Mouse (Mus musculus) heart, postnatal 10 days (tissue): ENCODE data around the gene Ercc2. TPM values are rescaled to one million over a fixed set of nuclear protein-coding genes. Genes with fewer than 3 reads are reported as not detected.

Source experiments
- DNase-seq, 2 experiments: peaks; one replicate each; pipeline ENCODE4 v3.0.0; 2021
- intact Hi-C: fragments of 180-260 bp; cut with DNase I; formaldehyde crosslinking; loops from one replicate; pipeline ENCODE4 v1.15.1; 2025
- total RNA-seq, 2 experiments: library from RNA; stranded (reverse); gene quantifications; 2 replicates each; pipeline ENCODE4 v1.2.3; 2021

The Ercc2 gene
- total RNA-seq, 2 experiments from 2014 or later, result 10.3 to 12.3 TPM

GRCm38 (mm10) chr7:19403731-19404296, 22.0 kb downstream of the Ercc2 start, which contains the start of gene Klc3:
Klc3 (minus strand) TSS chr7:19404104.
- intact Hi-C loops, result loop anchor here (2.0 kb wide), 1 partner anchor 215 kb away; no protein-coding TSS in a partner anchor
- DNase-seq, result no peak

DNA sequence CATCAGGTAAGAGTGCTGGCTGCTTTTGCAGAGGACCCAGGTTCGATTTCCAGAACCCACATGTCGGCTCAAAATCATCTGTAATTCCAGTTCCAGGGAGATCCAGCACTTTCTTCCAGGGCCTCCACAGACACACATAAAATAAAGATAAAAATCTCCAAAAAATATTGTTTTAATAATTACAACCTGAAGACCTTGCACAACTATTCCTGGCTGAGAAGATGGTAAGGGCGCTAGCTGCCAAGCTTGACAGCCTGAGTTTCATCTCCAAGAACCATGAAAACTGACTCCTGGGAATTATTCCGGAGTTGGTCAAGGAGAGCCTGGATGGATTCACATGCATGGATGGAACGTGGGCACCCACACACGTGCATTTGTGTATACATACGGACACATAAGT, 22.7 kb downstream of the Ercc2 start, which contains the start of gene Ckm:
Ckm (plus strand) TSS at position 301 of the 400 bp plus-strand sequence.
- intact Hi-C loops, result loop anchor here (2.0 kb wide), 1 partner anchor 214 kb away; no protein-coding TSS in a partner anchor
- DNase-seq, result no peak

- peak; percentile 83 to 93 for DNase-seq
- intact Hi-C loops, result loop anchor here (2.0 kb wide), 1 partner anchor 213 kb away; no protein-coding TSS in a partner anchor
Measured at GRCm38 (mm10) chr7:19405417-19405816, 23.6 kb downstream of the Ercc2 start.

- intact Hi-C loops, result no loop called here
- peak; percentile 56 to 66 for DNase-seq
Measured at GRCm38 (mm10) chr7:19409753-19410152, 27.9 kb downstream of the Ercc2 start.

- intact Hi-C loops, result no loop called here
Measured at GRCm38 (mm10) chr7:19410766-19411344, 29.0 kb downstream of the Ercc2 start.

DNA sequence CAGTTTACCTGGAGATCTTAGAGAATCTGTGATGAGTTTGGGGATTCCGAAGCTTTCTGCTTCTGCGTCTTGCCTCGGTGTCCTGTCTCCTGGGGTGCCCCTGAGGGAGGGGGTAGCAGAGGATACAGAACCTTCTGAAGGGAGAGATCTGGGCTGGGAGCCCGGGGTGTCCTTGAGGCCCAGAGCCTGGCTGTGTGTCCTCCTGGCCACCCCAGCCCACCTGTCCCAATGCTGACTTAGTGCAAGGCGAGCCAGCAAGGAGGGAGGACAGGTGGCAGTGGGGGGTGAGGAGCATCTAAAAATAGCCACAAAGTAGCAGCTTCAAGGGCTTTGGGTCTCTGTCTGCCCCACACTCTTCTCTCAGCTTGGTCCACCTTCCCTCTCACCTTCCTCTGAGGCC, 30.0 kb downstream of the Ercc2 start:
- intact Hi-C loops, result no loop called here
- peak in 1 of 2 experiments; percentile 50 for DNase-seq

More at GRCm38 (mm10) chr7:19410766-19411344, 29.0 kb downstream of the Ercc2 start:
- DNase-seq, result peak; percentile 90 to 93

GRCm38 (mm10) chr7:19413525-19413924, 31.7 kb downstream of the Ercc2 start:
- DNase-seq, result peak; percentile 51 to 56
- intact Hi-C loops, result no loop called here

DNA sequence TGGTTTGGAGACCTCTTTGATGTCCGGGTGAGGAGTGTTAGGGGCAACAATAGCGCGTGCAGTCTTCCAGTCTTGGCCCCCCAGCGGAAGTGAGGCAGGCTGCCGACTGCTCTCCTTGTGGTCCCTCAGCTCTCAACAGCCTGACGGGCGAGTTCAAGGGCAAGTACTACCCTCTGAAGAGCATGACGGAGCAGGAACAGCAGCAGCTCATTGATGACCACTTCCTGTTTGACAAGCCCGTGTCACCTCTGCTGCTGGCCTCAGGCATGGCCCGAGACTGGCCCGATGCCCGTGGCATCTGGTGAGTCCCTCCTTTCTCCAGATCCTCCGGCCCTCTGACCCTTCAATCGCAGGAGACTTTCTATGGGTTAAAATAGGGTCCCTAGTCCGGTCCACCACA, 34.8 kb downstream of the Ercc2 start:
- DNase-seq, result no peak
- intact Hi-C loops, result no loop called here

DNA sequence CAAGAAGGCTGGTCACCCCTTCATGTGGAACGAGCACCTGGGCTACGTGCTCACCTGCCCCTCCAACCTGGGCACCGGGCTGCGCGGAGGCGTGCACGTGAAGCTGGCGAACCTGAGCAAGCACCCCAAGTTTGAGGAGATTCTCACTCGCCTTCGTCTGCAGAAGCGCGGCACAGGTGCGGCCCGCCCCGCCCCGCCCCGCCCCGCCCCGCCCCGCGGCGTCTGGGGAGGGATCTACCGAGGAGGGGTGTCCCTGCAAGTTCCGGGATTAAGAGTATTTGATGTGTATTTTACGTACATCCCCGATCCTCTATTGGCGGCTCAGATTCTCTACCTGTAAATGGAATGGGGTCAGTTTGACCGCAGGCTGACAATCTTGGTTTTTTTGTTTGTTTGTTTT, 38.3 kb downstream of the Ercc2 start:
- intact Hi-C loops, result no loop called here
- no peak for DNase-seq

DNA sequence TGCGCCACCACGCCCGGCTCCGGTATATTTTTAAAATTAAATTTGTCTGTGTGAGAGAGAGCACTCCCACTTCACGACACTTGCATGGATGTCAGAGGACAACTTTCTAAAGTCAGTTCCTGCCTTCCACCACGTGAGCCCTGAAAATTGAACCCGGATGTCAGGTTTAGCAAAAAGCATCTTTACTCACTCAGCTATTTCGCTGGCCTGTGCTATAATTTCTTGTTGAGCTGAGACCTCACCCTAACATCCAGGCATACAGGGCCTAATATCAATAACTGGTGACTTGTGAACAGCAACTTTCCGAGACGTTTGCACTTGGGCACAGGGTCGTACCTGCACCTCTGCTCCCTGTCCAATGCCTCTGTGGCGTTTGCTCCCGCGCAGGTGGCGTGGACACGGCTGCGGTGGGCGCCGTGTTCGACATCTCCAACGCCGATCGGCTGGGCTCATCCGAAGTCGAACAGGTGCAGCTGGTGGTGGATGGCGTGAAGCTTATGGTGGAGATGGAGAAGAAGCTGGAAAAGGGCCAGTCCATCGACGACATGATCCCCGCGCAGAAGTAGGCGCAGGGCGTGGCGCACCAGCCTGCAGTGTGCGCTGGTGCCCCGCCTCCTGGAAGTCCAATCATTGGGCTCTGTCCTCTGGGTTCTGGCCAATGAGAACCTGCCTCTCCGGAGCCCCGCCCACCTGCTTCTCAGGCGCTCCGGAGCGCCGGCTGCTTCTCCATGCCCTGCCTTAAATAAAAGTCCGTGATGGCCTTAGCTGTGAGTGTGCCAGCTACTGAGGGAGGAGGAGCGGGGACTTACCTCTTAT, 39.2 kb downstream of the Ercc2 start:
- intact Hi-C loops, result no loop called here
- peak; percentile 88 to 89 for DNase-seq

DNA sequence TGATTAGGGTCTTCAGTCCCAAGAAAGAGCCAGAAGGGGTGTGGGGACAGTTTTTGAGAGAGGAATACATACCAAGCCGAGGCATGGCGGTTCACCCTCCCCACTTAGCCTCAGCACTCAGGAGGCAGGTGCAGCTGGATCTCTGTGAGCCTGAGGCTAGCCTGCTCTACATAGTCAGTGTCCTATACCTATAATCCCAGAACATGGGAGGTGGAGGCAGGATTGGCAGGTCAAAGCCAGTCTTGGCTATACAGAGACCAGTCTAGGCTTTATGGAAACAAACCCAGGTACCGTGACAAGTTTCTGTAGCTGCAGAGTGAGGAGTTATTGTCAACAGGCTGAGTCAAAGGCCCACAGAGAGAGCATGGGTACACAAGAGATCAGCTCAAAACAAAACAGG, 41.3 kb downstream of the Ercc2 start:
- intact Hi-C loops, result no loop called here
- DNase-seq, result no peak

GRCm38 (mm10) chr7:19424051-19424450, 42.2 kb downstream of the Ercc2 start:
- no peak for DNase-seq
- intact Hi-C loops, result no loop called here

DNA sequence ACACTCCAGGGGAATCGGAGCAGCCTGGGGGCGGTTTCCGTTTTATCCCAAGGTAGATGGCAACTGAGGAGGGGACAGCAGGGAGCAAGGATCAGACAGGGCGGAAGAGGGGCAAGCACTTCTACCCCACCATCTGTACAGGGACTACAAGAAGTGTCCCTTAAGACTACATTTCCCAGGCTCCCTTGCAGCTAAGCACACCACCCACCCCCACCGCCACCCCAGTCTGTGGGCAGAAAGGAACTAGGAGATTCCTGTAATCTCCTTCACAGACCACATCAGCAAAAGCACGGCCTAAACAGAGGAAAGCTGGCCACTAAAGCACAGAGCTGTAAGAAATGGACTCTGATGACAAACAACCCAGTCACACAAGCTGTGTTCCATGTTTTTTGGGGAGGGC, 44.5 kb downstream of the Ercc2 start:
- intact Hi-C loops, result no loop called here
- DNase-seq, result no peak

GRCm38 (mm10) chr7:19426888-19427287, 45.1 kb downstream of the Ercc2 start:
- DNase-seq, result no peak
- intact Hi-C loops, result no loop called here

DNA sequence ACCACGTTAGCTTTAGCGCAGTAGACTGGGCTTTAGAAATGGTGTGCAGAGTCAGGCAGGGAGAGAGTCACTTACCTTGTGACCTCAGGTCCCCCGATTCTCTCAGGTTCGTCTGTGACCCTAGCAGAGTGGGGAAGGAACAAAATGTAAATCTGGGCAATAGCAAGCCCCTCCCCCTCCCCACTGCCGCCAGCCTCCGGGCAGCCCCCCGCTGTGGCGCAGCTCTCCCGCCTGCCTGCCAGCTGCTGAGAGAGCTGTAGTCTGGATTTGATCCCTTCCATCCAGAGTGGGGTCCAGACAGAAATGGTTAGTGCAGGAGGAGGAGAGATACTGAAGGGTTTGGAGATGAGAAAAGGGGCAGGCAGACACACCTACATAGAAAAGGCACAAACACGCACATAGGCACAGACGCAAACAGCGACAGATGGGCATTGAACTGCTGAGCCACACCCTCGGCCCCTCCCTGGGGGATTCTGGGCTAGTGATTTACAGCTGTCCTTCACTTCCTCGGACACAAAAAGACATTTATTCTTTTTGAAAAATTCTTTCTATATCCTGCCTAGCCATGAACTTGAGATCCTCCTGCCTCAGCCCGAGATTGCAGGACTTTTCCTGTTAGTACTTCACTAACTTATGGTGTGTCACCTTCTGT, 46.3 kb downstream of the Ercc2 start:
- no peak for DNase-seq
- intact Hi-C loops, result no loop called here

DNA sequence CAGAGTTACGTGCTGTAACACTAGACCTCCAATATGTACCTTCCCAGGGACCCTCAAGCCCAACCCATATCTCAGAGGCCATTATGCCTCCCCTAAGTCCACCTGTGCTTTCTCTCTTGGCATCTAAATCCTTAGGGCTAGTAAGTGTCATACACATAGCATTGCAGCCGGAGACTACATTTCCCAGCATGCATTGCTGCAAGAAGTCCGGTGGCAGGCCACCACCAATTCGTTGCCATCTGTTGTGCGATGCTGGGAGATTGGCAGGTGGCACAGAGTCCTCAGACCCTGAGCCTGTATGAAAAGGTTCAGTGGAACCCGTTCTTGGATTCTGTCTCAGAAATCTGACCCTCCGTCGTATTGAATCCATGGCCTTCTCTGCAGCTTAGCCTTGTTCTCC, 47.9 kb downstream of the Ercc2 start:
- no peak for DNase-seq
- intact Hi-C loops, result no loop called here

DNA sequence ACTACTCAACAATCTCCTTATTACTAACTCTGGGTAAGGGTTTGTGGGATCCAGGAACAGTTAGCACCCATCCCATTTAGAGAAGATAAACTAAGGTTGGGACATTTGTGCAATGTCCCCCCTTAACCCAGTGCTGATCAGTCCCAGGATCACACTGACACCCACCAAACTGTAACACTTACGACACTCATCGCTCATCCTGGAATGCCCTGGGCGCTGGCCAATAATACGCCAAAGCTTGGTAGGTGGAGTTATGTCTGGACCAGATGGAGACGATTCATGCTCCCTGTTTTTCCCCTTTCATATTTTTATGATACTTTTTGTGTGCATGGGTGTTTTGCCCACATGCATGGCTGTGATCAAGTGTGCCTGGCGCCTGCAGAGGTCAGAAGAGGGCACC, 48.6 kb downstream of the Ercc2 start:
- no peak for DNase-seq
- intact Hi-C loops, result no loop called here

- intact Hi-C loops, result no loop called here
- DNase-seq, result no peak
Measured at GRCm38 (mm10) chr7:19432475-19432874, 50.7 kb downstream of the Ercc2 start.

- intact Hi-C loops, result no loop called here
- DNase-seq, result no peak
Measured at GRCm38 (mm10) chr7:19436276-19436675, 54.5 kb downstream of the Ercc2 start.

DNA sequence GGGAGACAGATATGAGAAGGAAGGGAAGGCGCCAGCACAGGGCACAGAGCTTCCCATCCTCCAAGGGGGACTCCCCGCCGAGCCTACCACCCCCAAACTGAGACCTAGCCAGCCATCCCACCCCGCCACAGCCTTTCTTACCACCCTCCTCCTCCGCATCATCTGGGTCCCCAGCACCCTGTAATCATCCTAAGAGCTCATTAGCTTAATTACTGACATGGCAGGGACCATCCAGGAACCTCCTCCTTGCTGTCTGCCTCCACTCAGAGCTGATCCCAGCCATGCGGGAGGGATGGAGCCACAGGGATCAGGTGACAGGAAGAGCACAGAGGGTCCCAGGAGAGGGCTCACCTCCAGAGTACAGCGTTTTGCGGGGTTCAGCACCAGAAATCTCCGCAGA, 55.2 kb downstream of the Ercc2 start:
- no peak for DNase-seq
- intact Hi-C loops, result no loop called here

- intact Hi-C loops, result no loop called here
- DNase-seq, result no peak
Measured at GRCm38 (mm10) chr7:19441448-19442091, 59.8 kb downstream of the Ercc2 start.
